Mouse (Mus musculus): ENCODE measurements at regions not wholly inside any gene's neighbourhood (a gene's known extent, or its start where the extent isn't known, plus 50 kb on each side); places are given as distances from the start of the nearest gene placed in this dataset.
A peak's percentile ranks its signal among the peaks of the same experiment; 100 is the strongest.

GRCm38 (mm10) chr5:99165807-99166360 is 128.7 kb upstream of the Prkg2 start:
- DNase-seq (ENCODE audit: low spot score in 2 of 2), result no peak
- intact Hi-C loops (cut with DNase I), result no loop called here

DNA sequence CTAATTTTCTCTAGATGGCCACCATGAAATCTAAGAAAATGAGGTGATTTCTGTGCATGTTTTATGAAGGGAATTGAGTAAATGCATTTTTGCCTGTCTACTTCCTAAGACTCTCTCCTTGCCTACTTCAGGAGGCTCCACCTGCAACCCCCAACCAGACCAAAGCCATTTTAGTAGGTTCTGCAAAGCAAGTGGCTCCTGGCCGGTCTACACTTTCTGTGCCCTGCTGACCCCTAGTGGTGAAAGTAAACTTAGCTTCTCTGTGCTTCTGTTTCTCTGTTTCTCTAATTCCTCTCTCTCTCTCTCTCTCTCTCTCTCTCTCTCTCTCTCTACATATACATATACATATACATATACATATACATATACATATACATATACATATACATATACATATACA is 120.8 kb upstream of the Prkg2 start:
- intact Hi-C loops (cut with DNase I), result loop anchor here (5.0 to 10.0 kb wide), 2 partner anchors 253 to 811 kb away; no protein-coding TSS in a partner anchor
- peak; percentile 71 to 74 for DNase-seq (ENCODE audit: low spot score in 2 of 2)

GRCm38 (mm10) chr5:99153269-99153850 is 116.2 kb upstream of the Prkg2 start:
- intact Hi-C loops (cut with DNase I), result loop anchor here (10.0 kb wide), 1 partner anchor 249 kb away; no protein-coding TSS in a partner anchor

DNA sequence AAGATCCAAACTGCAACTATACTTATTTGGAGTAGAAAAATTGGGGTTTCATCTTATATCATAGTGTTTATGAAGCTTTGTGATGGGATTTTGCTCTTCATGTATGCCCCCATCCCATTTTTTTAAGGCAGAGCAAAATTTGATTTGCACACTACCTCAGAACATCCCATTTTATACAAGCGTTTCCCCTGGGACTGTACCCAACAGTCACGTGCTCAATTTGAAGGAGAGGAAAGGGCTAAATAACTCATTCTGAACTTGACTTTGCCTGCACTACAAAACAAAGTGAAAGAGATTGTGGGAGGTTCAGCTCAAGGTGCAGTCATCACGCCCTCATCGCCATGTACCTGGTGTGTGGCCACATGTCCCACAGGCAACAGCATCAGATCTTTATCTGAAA is 115.1 kb upstream of the Prkg2 start:
- intact Hi-C loops (cut with DNase I), result loop anchor here (10.0 kb wide), 1 partner anchor 247 kb away; no protein-coding TSS in a partner anchor
- no peak for DNase-seq (ENCODE audit: low spot score in 2 of 2)

More at GRCm38 (mm10) chr5:99153269-99153850, 116.2 kb upstream of the Prkg2 start:
- no peak for DNase-seq (ENCODE audit: low spot score in 2 of 2)

- DNase-seq (ENCODE audit: low spot score in 2 of 2), result no peak
- intact Hi-C loops (cut with DNase I), result loop anchor here (10.0 kb wide), 1 partner anchor 245 kb away; no protein-coding TSS in a partner anchor
These were observed 112.8 kb upstream of the Prkg2 start for GRCm38 (mm10) chr5:99149904-99150303.

DNA sequence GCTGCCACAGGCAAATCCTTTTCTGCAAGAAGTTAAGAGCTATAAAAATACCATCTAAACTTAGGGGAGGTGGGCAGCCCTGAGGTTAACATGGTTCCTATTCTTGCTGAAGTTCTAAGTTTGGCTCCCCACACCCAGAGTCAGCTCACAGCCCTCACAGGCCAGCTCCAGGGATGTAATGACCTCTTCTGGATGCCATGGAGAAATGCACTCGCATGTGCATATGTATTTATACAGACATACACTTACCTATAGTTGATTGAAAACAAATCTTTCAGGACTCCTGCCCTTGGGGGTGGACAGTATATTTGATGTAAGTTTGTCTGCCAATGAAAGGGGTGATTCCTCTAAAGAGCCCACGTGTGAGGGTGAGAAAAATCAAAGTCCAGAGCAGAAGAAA is 95.5 kb upstream of the Prkg2 start:
- intact Hi-C loops (cut with DNase I), result no loop called here
- DNase-seq (ENCODE audit: low spot score in 2 of 2), result no peak

- intact Hi-C loops (cut with DNase I), result no loop called here
- peak in 1 of 2 experiments; percentile 10 for DNase-seq (ENCODE audit: low spot score in 2 of 2)
These were observed 91.5 kb upstream of the Prkg2 start for GRCm38 (mm10) chr5:99128628-99129027.

GRCm38 (mm10) chr5:99125418-99125817 is 88.3 kb upstream of the Prkg2 start:
- intact Hi-C loops (cut with DNase I), result no loop called here
- DNase-seq (ENCODE audit: low spot score in 2 of 2), result no peak

DNA sequence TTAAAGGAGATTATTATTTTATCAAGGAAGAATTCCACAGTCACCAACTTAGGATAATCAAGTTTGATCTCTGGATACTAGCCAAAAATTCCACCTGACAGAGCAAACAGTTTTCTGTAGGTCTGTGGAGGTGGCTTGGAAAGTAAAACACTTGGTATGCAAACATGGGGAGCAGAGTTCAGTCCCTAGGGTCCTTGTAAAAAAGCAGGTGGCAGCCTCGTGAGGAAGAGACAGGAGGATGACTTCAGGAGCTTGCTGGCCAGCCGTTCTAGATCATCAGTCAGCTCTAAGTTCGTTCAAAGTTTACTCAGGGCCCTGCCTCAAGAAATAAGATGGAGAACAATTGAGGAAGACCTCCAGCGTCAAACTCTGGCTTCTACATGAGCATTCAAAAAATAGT is 74.6 kb upstream of the Prkg2 start:
- no peak for DNase-seq (ENCODE audit: low spot score in 2 of 2)
- intact Hi-C loops (cut with DNase I), result no loop called here

GRCm38 (mm10) chr5:99111235-99111634 is 74.1 kb upstream of the Prkg2 start:
- DNase-seq (ENCODE audit: low spot score in 2 of 2), result no peak
- intact Hi-C loops (cut with DNase I), result no loop called here

- intact Hi-C loops (cut with DNase I), result no loop called here
These were observed 62.6 kb upstream of the Prkg2 start for GRCm38 (mm10) chr5:99099727-99100116.

GRCm38 (mm10) chr5:99099014-99099726 is 62.0 kb upstream of the Prkg2 start:
- intact Hi-C loops (cut with DNase I), result no loop called here
- no peak for DNase-seq (ENCODE audit: low spot score in 2 of 2)

More at GRCm38 (mm10) chr5:99099727-99100116, 62.6 kb upstream of the Prkg2 start:
- no peak for DNase-seq (ENCODE audit: low spot score in 2 of 2)

Measured in left cerebral cortex, postnatal 25 days (tissue).